Mouse (Mus musculus): ENCODE measurements around the gene Atxn7l3. TPM values are rescaled to one million over a fixed set of nuclear protein-coding genes. Genes with fewer than 3 reads are reported as not detected.
"Not testable (repeated sequence)": the region's sequence is repeated elsewhere in the genome, so short reads cannot be mapped to it uniquely, and the experiment has no call there.

Gene Atxn7l3
- total RNA-seq, 2 experiments from 2014 or later: 15.9 to 17.5 TPM

DNA sequence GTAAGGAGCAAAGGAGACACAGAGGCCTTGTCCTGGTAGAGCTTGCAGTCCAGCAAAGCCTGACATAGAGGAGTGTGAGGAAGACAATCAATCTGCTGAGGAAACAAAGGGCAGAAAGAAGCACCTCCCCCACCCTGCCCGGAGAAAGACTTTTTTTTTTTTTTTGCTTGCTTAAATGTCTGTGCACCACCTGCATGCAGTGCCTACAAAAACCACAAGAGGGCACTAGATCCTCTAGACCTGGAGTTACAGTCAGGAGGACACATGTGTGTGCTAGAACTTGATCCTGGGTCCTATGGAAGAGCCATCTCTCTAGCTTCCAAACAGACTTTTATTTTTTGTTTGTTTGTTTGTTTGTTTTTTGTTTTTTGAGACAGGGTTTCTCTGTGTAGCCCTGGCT is 3.4 kb upstream of the Atxn7l3 start:
- intact Hi-C loops (cut with DNase I; ENCODE audit: low total_unique reads): no loop called here
- no peak for DNase-seq

DNA sequence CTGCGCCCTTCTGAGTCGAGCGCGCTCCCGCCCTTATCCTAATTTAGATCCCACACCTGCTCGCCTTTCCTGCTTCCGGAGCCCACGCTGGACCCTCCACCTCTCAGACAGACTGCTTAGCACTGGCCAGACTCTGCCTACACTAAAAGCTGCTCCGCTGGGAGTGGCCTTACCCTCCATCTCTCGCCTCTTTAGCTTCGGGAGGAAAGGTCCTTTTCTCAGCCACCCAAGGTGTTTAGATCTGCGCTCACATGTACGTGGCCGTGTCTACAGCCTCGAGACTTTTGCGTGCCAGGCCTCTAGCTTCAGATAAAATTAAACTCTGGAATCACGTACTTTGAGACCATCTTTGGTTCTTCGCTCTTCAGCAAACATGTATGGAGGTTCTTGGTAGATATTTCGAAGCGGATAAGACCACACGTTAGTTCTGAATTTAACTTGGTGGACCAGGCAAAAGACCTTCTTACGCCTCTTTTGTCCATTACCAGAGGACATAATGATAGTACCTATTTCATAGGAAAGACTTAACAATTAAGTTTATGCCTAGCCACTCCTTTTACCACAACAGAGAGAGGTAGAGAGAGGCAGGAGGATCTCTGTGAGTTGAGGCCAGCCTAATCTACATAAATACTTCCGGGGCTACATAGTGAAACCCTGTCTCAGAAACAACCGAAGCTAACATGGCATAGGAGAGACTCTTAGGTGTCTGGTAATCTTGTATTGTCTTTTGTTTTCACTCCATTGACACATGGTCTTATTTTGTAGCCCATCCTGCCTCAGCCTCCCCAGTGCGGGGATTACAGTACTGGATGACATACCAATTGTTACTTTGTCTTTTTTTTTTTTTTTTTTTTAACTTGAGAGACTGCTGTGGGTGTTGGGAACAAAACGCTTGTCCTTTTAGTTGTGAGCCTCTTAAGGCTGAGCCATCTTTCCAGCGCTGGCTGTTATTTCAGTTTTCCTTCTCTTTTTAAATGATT is 1.4 kb upstream of the Atxn7l3 start:
- intact Hi-C loops (cut with DNase I; ENCODE audit: low total_unique reads): no loop called here
- no peak for DNase-seq

DNA sequence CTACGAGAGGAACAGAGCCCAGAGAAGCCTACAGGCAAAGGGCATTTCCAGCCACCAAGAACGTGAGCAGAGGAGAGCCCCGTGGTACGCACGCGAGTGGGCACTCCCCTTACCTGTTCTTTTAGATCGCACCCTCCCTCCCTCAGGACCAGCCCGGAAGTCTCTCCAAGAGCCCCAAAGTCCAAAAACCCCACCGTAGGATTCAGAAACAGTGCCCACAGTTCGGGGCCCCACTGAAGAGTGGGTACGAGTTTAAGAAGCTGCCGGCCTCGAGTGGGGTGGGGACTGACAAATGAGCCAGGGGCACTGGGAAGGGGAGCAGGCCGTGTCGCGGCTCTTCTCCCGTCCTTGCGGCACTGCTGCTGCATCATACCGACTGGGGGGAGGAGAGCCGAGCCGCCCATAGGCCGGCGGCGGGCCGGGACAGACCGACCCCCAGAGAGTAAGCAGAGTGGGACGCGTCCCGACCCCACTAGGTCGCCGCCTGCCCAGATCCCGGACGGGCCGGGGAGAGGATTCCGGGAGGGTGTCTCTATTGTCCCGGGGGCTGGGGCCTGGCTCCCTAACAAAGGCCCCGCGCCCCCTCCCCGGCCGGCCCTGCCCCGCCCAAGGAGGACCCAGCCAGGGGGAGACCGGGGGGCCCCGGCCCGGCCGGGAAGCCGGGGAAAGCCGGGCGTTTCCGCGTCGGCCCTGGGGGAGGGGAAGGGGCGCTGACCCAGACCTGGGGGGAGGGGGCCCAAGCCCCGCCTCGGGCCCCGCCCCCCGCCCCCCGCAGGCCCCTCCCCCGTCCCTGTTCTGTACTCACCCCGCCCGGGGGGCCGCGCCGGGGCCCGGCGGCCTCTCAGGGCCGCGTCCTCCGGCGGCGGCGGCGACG is 596 bp downstream of the Atxn7l3 start:
- DNase-seq: peak; percentile 61
- intact Hi-C loops (cut with DNase I; ENCODE audit: low total_unique reads): no loop called here

DNA sequence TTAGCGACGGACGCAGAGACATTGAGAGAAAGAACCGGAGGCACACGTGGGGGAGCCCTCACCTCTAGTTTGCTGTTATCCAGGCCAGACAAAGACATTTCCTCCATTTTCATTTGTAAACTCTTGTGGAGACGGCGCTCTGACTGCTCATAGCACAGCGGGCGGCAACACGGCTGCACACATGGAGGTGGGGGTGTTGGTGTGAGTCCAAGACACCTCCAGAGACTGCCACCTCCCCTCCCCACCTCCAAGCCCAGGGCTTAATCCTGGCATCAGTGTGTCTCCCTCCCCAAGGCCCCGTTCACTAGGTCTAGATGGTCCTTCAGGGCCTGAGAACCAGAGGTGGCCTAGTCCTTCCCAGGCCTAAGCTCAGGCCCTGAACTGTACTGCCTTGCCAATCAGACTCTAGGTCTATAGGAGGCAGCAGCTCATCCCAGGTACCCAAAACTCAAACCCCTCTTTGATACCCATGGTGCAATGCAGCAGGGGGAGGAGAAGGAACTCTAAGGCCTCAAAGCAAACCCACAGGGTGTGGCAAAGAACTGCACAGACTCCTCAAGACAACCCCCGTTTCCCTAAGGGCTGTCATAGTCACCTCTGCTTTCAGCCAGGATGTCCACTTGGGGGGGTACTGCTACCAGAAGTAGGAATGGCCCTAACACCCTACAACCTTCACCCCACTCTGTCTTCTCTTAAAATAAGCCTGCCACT is 1.4 kb downstream of the Atxn7l3 start:
- DNase-seq: no peak
- intact Hi-C loops (cut with DNase I; ENCODE audit: low total_unique reads): no loop called here

DNA sequence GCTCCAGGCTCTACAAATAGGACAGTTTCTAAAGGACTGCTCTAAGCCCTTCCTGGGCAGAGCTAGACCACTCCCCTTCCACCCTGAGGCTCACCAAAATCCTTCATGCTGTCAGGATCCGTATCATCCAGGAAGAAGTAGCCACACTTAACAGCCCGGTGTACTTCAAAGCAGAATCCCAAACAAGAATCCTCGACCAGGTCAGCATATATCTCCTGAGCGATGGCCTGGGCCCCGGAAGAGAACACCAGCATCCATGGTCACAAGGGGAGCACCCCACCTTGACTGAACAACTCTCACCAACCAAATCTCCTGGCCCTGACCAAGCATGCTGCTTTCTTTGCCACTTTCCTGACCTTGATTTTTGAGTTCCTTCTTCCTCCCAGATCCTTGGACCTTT is 2.0 kb downstream of the Atxn7l3 start:
- intact Hi-C loops (cut with DNase I; ENCODE audit: low total_unique reads): no loop called here
- no peak for DNase-seq

DNA sequence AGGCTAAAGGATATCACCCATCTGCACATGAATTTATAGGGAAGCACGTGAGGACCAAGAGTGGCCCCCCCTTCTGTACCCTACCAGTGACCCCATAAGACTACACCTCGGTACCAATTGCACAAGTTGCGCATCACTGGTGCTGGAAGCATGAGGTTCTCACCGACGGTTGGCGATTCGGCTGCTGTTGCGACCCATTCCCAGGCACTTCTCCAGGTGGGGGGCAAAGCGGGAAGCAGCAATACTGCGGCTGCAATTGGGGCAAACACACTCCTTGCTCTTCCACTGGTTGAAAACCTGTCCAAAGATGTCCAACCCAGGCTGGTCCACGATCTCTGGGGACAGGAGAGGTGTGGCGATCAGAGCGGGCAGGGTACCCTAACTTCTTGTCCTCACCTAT is 2.5 kb downstream of the Atxn7l3 start:
- intact Hi-C loops (cut with DNase I; ENCODE audit: low total_unique reads): no loop called here
- no peak for DNase-seq

DNA sequence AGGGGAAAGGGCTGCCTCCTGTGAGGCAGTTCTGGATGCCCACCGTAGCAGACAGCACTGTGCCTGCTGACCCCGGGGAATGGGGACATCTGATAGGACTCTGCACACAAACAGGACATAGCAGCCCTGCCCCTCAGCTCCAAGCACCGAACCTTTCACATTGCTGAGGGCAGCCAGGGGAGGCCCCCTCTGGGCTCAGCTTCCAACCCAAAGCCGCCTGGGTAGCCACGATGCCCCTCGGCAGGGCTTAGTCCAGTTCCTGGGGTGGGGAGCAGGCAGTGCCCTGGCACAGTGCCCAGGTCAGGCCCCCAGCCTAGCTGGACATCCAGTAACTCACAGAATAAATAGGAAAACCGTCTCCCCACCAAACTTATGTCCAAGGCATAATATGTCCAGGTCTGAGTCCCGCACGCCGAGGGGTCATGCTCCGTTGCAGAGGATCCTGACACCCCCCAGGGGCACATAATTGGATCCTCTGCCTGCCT is 5.3 kb downstream of the Atxn7l3 start:
- intact Hi-C loops (cut with DNase I; ENCODE audit: low total_unique reads): no loop called here
- DNase-seq: no peak

DNA sequence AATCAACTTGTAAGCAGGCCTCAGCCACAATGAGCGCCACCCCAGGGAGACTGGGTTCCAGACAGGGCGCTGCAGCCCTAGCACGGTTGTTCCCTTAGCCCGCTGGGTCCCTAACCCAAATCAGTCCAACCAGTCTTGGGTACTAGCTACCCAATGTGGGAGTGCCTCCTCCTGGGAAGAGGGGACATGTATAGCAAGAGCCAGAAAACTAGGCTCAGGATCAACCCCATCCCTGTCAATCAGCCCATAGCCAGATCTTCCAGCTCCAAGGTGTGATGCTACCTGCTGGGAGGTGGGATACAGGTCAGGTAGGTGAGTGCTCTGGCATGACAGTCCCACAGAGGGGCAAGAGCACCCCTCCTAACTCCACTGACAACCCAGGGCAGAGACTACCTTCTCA is 6.3 kb downstream of the Atxn7l3 start:
- intact Hi-C loops (cut with DNase I; ENCODE audit: low total_unique reads): no loop called here
- no peak for DNase-seq

DNA sequence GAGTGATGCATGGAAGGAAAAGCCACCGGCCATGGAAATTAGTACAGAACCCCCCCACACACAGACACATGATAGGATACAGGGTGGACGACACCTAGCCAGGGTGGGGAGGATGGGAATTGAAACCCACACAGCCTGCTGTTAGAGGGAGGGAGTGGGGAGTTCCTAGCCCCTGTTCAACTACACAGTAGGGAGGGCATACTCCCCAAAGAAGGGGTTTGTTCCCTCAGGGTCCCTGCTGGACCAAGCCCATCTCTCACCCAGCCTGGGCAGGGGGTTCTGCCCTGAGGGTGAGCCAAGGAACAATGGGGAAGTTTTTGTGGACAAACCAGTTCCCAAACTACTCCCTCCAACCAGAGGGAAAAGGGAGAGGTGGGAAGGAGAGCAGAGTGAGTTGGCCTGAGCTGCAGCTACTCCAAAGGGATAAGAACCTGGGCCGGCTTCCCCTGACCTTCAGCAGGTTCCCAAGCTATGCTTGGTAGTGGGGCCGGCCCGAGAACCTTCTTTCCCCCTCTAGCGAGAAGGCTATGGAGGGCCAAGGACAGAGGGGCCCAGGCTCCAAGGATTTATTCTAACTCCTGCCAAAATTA is 6.8 kb downstream of the Atxn7l3 start:
- no peak for DNase-seq
- intact Hi-C loops (cut with DNase I; ENCODE audit: low total_unique reads): no loop called here

DNA sequence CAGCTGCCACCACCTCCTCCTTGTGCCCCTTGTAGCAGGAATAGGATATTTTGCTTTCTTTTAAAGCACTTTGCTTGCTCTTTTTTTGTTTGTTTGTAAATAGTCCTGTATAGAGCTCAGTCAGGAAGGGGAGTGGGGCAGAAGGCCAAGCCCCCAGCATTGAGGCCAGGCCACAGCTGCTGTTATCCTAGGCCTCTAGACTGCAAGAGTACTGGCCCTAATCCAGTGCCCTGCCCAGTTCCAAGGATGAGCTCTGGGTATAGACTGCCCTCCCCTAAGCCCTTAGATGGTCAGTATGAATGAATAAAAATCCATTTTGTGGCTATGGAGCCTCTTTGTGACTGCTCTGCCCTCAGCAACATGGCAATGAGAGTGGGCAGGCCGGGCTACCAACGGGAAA is 7.5 kb downstream of the Atxn7l3 start:
- DNase-seq: peak; percentile 56
- intact Hi-C loops (cut with DNase I; ENCODE audit: low total_unique reads): no loop called here

DNA sequence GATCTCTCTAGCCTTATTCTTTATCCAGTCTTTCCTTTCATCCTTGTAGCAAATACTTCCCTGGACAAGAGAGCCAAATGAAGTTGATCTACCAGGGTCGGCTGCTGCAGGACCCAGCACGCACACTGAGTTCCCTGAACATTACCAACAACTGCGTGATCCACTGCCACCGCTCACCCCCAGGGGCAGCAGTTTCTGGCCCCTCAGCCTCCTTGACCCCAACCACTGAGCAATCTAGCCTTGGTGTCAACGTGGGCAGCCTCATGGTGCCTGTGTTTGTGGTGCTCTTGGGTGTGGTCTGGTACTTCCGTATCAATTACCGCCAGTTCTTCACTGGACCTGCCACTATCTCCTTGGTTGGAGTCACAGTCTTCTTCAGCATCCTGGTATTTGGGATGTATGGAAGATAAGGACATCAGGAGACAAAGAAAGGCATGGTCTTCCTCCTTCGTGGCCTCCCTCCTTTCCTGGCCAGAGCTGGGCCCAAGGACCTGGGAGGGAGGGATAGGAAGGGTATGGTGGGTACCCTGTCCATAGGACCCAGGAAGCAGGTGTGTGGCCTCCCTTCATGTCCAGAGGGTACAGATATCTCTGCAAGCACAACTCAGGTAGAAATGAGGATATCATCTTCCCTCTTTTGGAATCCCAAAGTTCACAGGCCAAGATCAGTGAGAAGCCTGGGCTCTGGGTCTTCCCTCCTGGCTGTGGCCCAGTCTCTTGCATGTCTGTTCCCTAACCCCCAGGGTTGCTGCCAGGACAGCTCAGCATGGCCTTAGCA is 8.2 kb downstream of the Atxn7l3 start:
- DNase-seq: no peak
- intact Hi-C loops (cut with DNase I; ENCODE audit: low total_unique reads): no loop called here

DNA sequence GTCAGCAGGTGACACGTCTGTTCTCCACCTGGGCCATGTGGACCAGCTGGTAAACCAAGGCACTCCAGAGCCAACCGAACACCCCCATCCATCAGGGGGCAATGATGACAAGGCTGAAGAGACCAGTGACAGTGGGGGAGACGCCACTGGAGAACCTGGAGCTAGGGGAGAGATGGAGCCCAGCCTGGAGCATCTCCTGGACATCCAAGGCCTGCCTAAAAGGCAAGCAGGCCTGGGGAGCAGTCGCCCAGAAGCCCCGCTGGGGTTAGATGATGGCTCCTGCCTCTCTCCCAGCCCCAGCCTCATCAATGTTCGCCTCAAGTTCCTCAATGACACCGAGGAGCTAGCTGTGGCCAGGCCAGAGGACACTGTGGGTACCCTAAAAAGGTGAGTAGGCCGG is 8.9 kb downstream of the Atxn7l3 start:
- DNase-seq: no peak
- intact Hi-C loops (cut with DNase I; ENCODE audit: low total_unique reads): no loop called here

DNA sequence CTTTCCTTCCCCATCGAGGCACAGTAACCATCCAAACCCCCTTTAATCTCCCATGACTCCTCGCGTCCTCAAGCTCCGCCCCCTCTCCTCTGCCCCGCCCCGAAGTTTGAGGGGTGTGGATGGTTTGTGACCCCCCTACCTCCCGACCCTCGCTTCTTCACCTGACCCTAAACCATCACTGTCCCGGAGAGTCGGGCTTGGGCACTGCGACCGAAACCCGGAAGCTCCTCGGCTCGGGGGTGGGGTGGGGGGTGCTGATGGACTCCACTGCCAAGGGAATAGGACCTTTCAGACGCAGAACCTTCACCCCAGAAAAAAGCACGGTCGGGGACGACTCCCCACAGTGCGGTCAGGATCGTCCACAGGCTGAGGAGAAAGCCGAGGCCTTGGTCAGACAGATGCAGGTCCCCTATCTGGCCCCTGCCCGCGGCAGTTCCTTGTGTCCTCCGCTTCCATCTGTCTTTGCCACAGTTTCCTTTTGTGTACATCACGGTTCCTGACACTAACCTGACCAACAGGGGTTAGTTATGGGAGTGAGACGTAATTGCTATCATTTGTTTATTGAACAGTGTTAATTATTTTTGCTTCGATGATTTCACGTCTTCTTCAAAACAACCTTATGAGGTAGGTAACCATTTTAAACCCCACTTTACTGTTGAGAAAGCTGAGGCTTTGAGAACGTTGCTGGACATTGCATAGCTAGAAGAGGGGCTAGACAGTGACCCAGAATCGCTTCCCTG is 11.2 kb downstream of the Atxn7l3 start:
- intact Hi-C loops (cut with DNase I; ENCODE audit: low total_unique reads): no loop called here
- peak; percentile 65 for DNase-seq

DNA sequence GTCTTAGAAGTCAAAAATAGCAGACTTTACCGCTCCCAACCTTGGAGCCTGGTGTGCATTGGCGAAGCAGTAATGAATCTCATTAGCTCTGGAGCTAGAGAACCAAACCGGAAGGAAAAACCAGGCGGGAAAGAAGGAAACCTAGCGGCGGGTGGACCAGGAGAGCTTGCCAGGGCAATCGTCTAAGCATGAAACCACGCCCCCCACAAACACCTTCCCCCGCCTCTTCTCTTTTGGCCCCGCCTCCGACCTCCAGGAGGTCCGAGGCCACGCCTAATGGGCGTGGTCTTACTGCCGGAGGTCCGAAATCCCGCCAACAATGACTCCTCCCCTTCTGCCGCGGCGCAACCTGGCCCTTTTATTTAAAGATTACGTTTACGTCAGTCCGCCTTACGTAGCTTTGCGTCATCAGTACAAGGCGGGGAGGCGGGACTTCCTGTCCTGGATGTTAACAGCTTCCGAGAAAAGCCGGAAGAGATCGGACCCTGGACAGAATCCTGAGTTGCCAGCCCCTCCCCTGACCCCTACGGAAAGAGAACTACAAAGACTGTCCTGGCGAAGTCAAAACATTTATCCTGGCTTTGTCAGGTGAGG is 11.8 kb downstream of the Atxn7l3 start, which contains the start of gene Tmub2:
Gene Tmub2 (plus strand): TSS at position 431 of the 594 bp plus-strand sequence.
- intact Hi-C loops (cut with DNase I; ENCODE audit: low total_unique reads): no loop called here
- DNase-seq: peak; percentile 92

DNA sequence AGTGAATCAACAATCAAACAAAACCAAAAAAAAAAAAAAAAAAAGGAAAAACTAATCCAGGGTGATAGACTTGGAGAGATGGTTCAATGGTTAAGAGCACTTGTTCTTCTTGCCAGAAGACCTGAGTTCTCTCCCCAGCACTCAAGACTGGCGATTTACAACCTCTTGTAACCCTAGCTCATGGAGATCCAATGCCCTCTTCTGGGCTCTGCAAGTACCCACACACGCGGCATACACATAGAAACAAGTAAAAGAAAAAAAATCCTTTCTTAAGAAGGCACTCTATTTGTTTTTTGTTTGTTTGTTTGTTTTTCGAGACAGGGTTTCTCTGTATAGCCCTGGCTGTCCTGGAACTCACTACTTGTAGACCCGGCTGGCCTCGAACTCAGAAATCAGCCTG is 12.5 kb downstream of the Atxn7l3 start:
- intact Hi-C loops (cut with DNase I; ENCODE audit: low total_unique reads): no loop called here
- DNase-seq: no peak

DNA sequence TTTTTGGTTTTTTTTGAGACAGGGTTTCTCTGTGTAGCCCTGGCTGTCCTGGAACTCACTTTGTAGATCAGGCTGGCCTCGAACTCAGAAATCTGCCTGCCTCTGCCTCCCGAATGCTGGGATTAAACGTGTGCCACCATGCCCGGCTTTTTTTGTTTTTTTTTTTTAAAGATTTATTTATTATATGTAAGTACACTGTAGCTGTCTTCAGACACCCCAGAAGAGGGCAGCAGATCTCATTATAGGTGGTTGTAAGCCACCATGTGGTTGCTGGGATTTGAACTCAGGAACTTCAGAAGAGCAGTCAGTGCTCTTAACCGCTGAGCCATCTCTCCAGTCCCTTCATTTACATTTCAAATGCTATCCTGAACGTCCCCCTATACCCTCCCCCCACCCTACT is 16.2 kb downstream of the Atxn7l3 start:
- intact Hi-C loops (cut with DNase I; ENCODE audit: low total_unique reads); DNase-seq: not testable (repeated sequence)

DNA sequence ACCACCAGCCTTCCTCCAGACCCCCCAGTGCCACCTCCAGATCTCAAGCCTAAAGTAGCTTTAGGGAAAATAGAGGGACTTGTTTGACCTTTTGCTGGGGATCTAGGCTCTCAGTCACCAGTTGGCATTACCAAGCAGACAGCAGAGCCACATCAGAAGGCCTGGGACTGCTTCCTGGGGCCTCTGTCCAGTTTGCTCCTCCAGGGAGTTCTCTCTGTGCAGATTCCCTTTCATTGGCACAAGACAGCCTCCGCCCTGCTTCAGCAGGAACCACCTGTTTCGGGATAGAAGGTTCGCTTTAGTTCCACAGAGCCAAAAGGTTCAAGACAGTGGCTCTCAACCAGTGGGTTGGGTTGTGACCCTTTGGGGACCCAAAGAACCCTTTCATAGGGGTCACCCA is 16.8 kb downstream of the Atxn7l3 start:
- DNase-seq: peak; percentile 51
- intact Hi-C loops (cut with DNase I; ENCODE audit: low total_unique reads): no loop called here

DNA sequence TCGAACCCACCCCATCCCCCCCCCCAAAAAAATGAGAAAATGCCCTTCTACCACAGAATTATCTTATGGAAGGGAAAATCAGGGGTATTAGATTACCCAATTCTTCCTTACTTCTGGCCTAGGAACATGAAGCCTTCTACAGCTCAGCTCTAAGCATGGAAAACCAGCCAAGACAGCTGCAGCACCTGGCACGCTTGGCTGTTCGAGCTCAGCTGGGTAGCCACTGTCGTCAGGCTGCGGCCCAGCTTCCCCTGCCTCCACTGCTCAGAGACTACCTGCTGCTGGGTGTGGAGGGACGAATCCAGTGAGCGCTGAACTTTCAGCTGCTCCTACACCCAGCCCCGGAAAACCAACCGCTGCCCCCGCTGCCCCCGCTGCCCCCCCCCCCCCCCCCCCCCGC is 18.7 kb downstream of the Atxn7l3 start:
- peak; percentile 52 for DNase-seq
- intact Hi-C loops (cut with DNase I; ENCODE audit: low total_unique reads): no loop called here
